Mouse (Mus musculus) naive thymus-derived CD4-positive, alpha-beta T cell, adult 5 months (primary cell): Measurements from ENCODE around the gene Gm11168. TPM values are rescaled to one million over a fixed set of nuclear protein-coding genes. Genes with fewer than 3 reads are reported as not detected.

Source experiments
- polyA plus RNA-seq: library from polyadenylated mRNA; unstranded; fragments of 100-300 nt; shearing (Covaris generic); gene quantifications from one replicate; pipeline ENCODE4 v1.2.1, GENCODE M21; 2017

Gm11168 gene
- 9.0 TPM for polyA plus RNA-seq

DNA sequence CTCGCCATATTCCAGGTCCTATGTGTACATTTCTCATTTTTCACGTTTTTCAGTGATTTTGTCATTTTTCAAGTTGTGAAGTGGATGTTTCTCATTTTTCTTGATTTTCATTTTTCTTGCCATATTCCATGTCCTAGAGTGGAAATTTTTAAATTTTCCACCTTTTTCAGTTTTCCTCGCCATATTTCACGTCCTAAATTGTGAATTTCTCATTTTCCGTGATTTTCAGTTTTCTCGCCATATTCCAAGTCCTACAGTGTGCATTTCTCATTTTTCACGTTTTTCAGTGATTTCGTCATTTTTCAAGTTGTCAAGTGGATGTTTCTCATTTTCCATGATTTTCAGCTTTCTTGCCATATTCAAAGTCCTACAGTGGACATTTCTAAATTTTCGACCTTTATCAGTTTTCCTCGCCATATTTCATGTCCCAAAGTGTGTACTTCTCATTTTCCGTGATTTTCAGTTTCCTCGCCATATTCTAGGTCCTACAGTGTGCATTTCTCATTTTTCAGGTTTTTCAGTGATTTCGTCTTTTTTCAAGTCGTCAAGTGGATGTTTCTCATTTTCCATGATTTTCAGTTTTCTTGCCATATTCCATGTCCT is at the start of gene Gm11168:
Gene Gm11168, plus strand, starts transcription at position 553 of the 603 bp plus-strand sequence.

GRCm38 (mm10) chr9:3000445-3000972 is 2.6 kb upstream of the Gm11168 start, which contains the start of gene Gm10722:
Gene Gm10722 (plus strand): TSS chr9:3000922.

GRCm38 (mm10) chr9:3012733-3013279 is 9.7 kb downstream of the Gm11168 start, which contains the start of gene Gm10721:
Gene Gm10721 (plus strand): TSS chr9:3013140.

DNA sequence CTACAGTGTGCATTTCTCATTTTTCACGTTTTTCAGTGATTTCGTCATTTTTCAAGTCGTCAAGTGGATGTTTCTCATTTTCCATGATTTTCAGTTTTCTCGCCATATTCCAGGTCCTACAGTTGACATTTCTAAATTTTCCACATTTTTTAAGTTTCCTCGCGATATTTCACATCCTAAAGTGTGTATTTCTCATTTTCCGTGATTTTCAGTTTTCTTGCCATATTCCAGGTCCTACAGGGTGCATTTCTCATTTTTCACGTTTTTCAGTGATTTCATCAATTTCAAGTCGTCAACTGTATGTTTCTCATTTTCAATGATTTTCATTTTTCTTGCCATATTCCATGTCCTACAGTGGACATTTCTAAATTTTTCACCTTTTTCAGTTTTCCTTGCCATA is 12.2 kb downstream of the Gm11168 start, which contains the start of gene Gm10720:
Gene Gm10720, plus strand, starts transcription at position 301 of the 400 bp plus-strand sequence.

DNA sequence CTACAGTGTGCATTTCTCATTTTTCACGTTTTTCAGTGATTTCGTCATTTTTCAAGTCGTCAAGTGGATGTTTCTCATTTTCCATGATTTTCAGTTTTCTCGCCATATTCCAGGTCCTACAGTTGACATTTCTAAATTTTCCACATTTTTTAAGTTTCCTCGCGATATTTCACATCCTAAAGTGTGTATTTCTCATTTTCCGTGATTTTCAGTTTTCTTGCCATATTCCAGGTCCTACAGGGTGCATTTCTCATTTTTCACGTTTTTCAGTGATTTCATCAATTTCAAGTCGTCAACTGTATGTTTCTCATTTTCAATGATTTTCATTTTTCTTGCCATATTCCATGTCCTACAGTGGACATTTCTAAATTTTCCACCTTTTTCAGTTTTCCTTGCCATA is 14.0 kb downstream of the Gm11168 start, which contains the start of gene Gm10719:
Gene Gm10719, plus strand, starts transcription at position 301 of the 400 bp plus-strand sequence.

GRCm38 (mm10) chr9:3023312-3023984 is 20.3 kb downstream of the Gm11168 start, which contains the start of gene Gm10718:
Gene Gm10718 (plus strand): TSS chr9:3023547.

DNA sequence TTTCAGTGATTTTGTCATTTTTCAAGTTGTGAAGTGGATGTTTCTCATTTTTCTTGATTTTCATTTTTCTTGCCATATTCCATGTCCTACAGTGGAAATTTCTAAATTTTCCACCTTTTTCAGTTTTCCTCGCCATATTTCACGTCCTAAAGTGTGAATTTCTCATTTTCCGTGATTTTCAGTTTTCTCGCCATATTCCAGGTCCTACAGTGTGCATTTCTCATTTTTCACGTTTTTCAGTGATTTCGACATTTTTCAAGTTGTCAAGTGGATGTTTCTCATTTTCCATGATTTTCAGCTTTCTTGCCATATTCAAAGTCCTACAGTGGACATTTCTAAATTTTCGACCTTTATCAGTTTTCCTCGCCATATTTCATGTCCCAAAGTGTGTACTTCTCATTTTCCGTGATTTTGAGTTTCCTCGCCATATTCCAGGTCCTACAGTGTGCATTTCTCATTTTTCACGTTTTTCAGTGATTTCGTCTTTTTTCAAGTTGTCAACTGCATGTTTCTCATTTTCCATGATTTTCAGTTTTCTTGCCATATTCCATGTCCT is 21.8 kb downstream of the Gm11168 start, which contains the start of gene Gm10717:
Gene Gm10717, plus strand, starts transcription at position 506 of the 556 bp plus-strand sequence.

GRCm38 (mm10) chr9:3034299-3034698 is 31.2 kb downstream of the Gm11168 start, which contains the start of gene Gm17535:
Gene Gm17535 (plus strand): TSS chr9:3034599.

GRCm38 (mm10) chr9:3036577-3036976 is 33.4 kb downstream of the Gm11168 start, which contains the start of gene Gm10715:
Gene Gm10715 (plus strand): TSS chr9:3036877.

Other genes starting within 250 kb of the Gm11168 start
- gene Gm10722, start 2.4 kb upstream of the Gm11168 start, polyA plus RNA-seq = 2.1 TPM
- not detected for gene Gm10721, start 9.8 kb downstream of the Gm11168 start, polyA plus RNA-seq
- gene Gm10720, start 12.3 kb downstream of the Gm11168 start, polyA plus RNA-seq = not detected
- 9.3 TPM for gene Gm10719, start 14.1 kb downstream of the Gm11168 start, polyA plus RNA-seq
- 6.2 TPM for gene Gm10718, start 20.2 kb downstream of the Gm11168 start, polyA plus RNA-seq
- 18.8 TPM for gene Gm10717, start 22.1 kb downstream of the Gm11168 start, polyA plus RNA-seq
- gene Gm17535, start 31.3 kb downstream of the Gm11168 start, polyA plus RNA-seq = not detected
- gene Gm10715, start 33.5 kb downstream of the Gm11168 start, polyA plus RNA-seq = 0.61 TPM